Mouse (Mus musculus) G1E (cell line): ENCODE measurements around the gene Wdr25.

Source experiments
- CTCF ChIP-seq: IDR thresholded peaks from 2 replicates; pipeline ENCODE4 v1.5.1; 2012; ENCODE audit warnings: low read depth, low read length, inconsistent platforms, mixed read lengths
- GATA1 ChIP-seq: IDR thresholded peaks from 2 replicates; pipeline ENCODE4 v1.6.1; 2012; ENCODE audit warnings: borderline replicate concordance, low read length, inconsistent platforms, mixed read lengths

DNA sequence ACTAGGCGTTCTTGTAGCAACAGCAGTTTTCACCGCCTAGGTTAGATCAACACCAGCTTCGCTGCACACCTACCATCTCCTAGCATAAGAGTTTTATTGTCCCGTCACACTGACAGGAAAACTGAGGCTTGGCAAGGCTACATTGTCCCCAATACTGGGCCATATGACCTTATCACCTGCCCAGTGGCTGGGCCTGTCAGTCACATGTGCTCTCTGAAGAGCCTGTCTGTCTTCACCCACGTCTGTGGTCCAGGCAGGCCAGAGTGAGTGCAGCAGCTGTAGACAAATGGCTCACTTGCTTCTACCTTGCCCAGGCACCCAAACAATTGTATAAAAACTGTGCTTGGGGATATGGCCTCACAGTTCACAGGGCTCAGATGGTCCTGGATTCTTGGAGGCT, 45.4 kb downstream of the Wdr25 start:
- TF ChIP-seq GATA1 (no peak), CTCF (no peak)
